Mouse (Mus musculus): Measurements from ENCODE around the gene Amotl2.

GRCm38 (mm10) chr9:102770190-102770589 lies 53.7 kb downstream of the Amotl2 start:
- TF ChIP-seq GATA1 (IDR thresholded peaks at IDR 0.05; ENCODE audit: borderline replicate concordance, low read length), result no peak
- TF ChIP-seq FLI1 (IDR thresholded peaks at IDR 0.05; ENCODE audit: low read length), result no peak

All from megakaryocyte, embryonic 14.5 days (primary cell).